In the genomic region with DNA sequence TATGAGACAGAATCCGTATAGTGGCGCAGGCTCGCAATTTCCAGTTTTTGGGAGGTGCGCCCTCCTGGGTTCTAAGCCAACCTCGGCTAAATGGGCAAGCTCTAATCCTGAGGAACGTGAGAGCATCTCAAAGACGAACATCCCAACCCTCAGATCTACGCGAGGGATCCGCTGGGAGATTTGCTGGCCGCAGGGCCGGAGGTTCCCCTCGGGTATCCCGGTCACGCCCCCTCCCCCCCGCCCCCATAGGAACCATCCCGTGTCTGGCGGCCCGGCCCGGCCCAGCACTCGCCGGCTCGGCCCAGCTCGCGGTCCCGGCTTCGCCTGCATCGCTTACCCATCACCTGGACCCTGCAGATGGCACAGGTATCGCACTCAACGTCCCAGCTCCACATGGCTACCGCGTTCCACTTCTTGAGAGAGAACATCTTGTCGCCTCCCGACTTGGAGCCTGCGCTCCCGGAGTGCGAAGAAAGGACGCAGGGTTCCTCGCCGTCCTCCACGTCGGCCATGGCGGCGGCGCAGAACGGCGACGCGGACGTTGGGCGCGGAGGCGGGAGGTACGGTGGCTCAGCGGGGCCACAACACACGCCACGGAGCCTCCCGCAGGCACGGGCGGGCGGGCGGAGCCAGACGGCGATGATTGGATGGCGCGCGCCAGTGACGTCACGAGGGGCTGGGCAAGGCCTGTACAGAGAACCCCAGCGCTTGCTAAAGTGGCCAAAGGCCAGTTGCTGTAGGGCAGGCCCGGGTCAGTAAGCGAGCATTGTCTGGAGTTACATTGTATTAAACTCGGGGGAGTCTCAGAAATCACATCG, we compare ENCODE assay signal across 8 mouse cellular contexts. TPM values are rescaled to one million over a fixed set of nuclear protein-coding genes. Genes with fewer than 3 reads are reported as not detected.
A peak's percentile ranks its signal among the peaks of the same experiment; 100 is the strongest.
DNase-seq lines count a peak whose midpoint lies in the region; ATAC-seq and TF ChIP-seq lines count a peak whose summit lies in the region.

A gene (minus strand): TSS at position 605 of the 818 bp plus-strand sequence.

- H3K9me3 ChIP-seq in megakaryocyte, embryonic 14.5 days = no peaks in the 10 kb centered on the region

- peaks cover 6% of the 10 kb centered on the region for H3K27me3 ChIP-seq in megakaryocyte, embryonic 14.5 days (replicated peaks)

- TF ChIP-seq POLR2A in cortical plate, adult 2 months (IDR thresholded peaks at IDR 0.05; ENCODE audit: extremely low read depth, insufficient read depth, low read length) = 0 out of 2 replicates have a peak, but pooled peaks have one; percentile 3

- H3K27ac ChIP-seq in cortical plate, adult 2 months (ENCODE audit: insufficient read depth, low read length) = peak within 1 kb of the TSS; percentile 78

- H3K36me3 ChIP-seq in megakaryocyte, embryonic 14.5 days (replicated peaks; ENCODE audit: low read length) = peaks cover 23% of the 10 kb centered on the region

- peak; percentile 95 to 98 for DNase-seq in gastrocnemius, adult 8-10 months (ENCODE audit: low spot score in 2 of 2)
- peak; percentile 80 for DNase-seq in hindlimb bud, embryonic 11.5 days (ENCODE audit: extremely low spot score, low read depth, low spot score)
- DNase-seq in left cerebral cortex, adult 8-10 months (ENCODE audit: low spot score in 2 of 2) = peak; percentile 97 to 99
- peak; percentile 99 to 100 for DNase-seq in right cerebral cortex, postnatal 10 days (ENCODE audit: low spot score in 2 of 2)
- DNase-seq in urinary bladder, postnatal 25 days (ENCODE audit: low spot score) = peak; percentile 100

- peak; percentile 97 for ATAC-seq in activated CD4-positive, CD25-positive, alpha-beta regulatory T cell, adult 4 months

- TF ChIP-seq CTCF in cortical plate, adult 2 months (IDR thresholded peaks at IDR 0.05; ENCODE audit: extremely low read depth, insufficient read depth, low read length) = no peak

- peaks cover 3% of the 10 kb centered on the region; the same call in 1 of the 2 replicates for H3K4me1 ChIP-seq in cortical plate, adult 2 months (ENCODE audit: control insufficient read depth, insufficient read depth, low read length)
- H3K4me1 ChIP-seq in megakaryocyte, embryonic 14.5 days = peaks cover 39% of the 10 kb centered on the region

- peak within 1 kb of the TSS; percentile 97 for H3K4me3 ChIP-seq in cortical plate, adult 2 months (ENCODE audit: insufficient read depth, low read length)
- peak within 1 kb of the TSS; percentile 93 for H3K4me3 ChIP-seq in megakaryocyte, embryonic 14.5 days (replicated peaks)

RNA-seq across cellular contexts. Expression of the gene that starts here (rescaled TPM):
- 100 to 1,000 TPM; 116 to 130 TPM for polyA plus RNA-seq in activated CD4-positive, CD25-positive, alpha-beta regulatory T cell, adult 4 months (2017; shearing (Covaris generic))
- 190 TPM in 2 replicates for polyA plus RNA-seq in cortical plate, adult 2 months (2012; rRNA removed)
- total RNA-seq in gastrocnemius, adult 8-10 months (2022) = 10 to 100 TPM; 70.5 to 81.9 (median 77.8) TPM
- 10 to 100 TPM; 53.5 to 66.5 (median 53.8) TPM for total RNA-seq in left cerebral cortex, adult 8-10 months (2022)
- 11.8 and 33.1 TPM in 2 replicates for polyA plus RNA-seq in megakaryocyte, embryonic 14.5 days (2012; ENCODE audit: insufficient read depth, low replicate concordance)

Comparison
In these comparisons a context has a peak if more than half of its experiments do, and no peak if none do; other contexts are left out.
1. Peak in every context shown above with its lines: DNase-seq, ATAC-seq, H3K4me3 ChIP-seq and H3K27ac ChIP-seq.